Mouse (Mus musculus) brain, embryonic 18.5 days (tissue): ENCODE measurements at regions not wholly inside any gene's neighbourhood (a gene's known extent, or its start where the extent isn't known, plus 50 kb on each side); places are given as distances from the start of the nearest gene placed in this dataset.
A peak's percentile ranks its signal among the peaks of the same experiment; 100 is the strongest.

Experiments used
- DNase-seq: peaks from one replicate; pipeline ENCODE4 v3.0.0-alpha.2; 2012; ENCODE audit warnings: low read depth, low spot score

DNA sequence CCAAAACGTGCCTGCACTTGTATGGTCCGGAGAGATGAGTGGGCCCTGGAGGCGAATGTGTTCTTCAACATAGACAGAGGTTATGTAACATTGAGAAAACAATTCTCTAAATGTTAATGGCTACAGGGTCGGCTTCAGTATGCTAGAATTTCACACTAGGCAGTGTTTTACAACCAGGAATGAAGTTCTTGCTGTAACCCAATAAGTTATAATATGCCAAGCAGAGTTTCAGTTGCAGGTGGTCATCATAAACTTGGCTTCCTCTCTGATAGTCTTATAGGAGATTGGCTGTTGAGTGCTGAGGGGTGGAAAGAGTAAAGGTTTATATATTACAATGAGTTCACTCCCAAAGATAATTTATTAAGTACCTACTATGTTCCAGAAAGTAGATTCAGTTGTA, 64.8 kb upstream of the Cenpw start:
- no peak for DNase-seq

DNA sequence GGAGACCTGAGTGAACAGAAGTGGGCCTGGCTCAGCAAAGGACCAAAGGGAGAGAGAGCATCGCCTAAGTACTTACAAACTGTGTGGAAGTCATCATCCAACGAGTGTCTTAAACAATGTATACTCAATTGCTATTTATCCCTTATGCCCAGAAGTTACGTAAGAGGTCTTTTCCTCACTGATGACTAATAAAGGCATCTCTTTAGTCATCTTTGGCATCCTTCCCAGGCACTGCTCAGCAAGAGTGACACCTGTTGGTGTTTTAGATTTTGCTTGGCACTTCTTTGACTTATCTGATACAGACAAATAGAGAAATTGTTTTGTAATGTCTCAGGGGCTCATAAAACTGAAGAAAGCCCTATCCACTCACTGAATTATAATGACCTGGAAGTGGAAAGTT, 59.4 kb upstream of the Cenpw start:
- no peak for DNase-seq

DNA sequence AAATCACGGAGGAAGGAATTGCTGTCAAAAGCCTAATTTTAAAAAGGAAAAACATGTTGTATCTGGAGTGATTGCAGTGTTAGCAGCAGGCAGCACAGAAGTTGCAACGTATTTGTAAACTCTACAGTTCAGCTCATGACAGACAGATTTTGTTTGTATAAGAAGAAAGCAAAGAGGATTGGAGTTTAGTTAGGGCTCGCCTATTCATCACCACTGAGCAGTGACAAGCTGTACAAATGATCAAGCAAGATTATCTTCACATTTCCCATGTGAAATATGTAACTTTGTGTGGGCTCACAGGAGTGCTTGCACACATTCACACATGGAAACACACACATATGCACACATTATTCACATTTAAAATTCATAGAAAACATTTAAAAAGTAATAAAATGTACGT, 57.5 kb upstream of the Cenpw start:
- peak; percentile 32 for DNase-seq
